Mouse (Mus musculus): ENCODE data around the gene Angel1. TPM values are rescaled to one million over a fixed set of nuclear protein-coding genes. Genes with fewer than 3 reads are reported as not detected.

Gene Angel1
- polyA plus RNA-seq (2015; fragmentation: Nextera tagmentation; extraction: Ambion mirVana) = 3.4 and 3.7 TPM in 2 replicates

DNA sequence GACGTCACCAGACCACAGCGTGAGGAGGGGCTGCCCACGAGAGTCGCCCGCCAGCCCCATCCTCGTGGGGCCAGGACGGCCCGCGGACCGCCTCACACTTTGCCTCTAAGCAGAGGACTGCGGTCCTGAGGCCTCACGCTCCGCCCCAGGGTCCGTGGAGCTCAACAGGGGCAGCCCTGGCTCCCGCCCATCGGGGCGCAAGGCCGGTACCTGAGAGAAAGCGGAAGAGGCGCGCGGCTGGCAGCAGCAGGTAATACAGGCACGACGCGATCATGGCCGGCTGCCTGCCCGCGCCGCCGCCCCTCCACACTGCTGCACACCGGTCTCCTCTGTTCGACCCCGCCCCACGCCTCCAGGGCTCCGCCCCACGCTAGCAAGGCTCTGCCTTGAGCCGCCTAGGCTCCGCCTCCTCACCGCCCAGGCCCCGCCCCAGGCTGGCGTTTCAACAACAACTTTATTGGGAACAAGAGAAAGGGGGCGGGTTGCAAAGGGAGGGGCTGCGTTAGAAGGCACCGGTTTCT, at the start of gene Angel1:
Gene Angel1, minus strand, starts transcription at position 341 of the 521 bp plus-strand sequence.
- DNase-seq (ENCODE audit: low spot score) = peak; percentile 97

DNA sequence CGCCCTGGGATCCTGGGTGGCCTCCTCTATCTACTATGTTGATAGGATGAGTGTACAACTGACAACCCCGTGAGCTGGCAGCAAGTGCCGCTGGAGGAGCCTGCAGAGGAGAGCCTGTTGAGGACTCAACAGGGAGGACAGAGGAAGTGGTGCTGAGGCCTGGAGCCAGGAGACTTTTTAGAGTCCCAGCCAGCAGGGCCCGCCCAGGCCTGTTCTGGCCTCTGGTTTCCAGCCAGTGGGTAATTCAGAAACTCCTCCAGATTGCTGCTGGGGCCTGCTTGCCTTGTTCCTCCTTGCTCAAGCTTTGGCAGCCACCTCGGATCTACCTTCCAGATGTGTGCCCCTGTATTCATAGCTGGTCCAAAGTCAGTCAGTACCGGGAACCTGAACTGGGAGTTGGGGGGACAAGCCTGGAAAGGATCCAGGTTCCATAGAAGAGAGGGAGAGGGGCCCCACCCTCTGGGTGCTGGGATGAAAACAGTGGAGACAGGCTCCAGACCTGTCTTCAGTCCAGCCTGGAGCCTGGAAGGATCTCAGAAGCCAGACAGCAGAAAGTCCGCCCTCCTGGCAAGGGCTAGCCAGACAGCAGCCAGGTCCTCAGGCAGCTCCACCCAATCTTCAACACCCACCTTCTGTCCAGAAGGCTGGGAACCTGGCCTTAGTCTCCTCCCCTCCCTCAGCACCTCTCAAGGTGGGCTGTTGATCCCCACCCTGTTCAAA, 49.5 kb upstream of the Angel1 start:
- no peak for DNase-seq (ENCODE audit: low spot score)

DNA sequence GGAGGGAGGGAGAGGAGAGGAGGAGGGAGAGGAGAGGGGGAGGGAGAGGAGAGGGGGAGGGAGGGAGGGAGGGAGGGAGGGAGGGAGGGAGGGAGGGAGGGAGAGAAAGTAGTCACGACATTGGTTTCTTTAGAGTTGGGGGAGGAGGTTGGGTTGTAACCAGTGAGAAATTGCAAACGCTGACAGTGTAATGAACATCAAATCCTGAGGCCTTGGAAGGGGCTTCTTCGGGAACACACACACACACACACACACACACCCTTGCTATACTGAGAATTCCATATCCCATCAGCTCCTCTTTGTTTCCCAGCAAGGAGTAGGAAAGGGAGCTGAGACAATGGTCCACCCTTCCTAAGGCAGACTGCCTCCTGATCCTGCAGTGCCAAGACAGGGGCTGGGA, 46.3 kb upstream of the Angel1 start:
- no peak for DNase-seq (ENCODE audit: low spot score)

DNA sequence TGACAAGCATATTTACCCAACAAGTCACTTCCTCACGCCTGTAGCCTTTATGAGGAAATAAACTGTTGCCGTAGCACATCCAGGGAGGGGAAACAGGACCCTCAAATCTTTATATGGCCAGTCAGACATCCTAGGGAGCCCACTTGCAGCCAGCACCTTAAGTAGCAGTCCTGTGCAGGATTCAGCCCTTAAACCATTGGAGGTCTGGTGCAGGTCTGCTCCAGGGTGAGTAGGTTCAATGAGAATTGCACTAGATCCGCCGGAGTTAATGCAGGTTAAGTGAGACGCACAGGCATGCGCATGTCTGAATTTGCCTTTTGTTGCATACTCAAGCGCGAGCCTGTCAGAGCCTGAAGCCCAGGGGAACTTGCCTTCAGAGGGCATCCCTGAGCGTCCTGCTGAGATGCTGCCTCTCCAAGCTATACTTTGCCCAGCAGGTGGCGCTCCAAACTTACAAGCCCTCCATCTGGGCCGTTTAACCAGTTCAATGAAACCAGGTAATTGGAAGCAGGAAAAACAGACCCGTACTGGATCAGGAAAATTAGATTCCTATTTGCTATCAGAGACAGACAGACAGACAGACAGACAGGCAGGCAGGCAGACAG, 45.7 kb upstream of the Angel1 start:
- peak; percentile 96 for DNase-seq (ENCODE audit: low spot score)

DNA sequence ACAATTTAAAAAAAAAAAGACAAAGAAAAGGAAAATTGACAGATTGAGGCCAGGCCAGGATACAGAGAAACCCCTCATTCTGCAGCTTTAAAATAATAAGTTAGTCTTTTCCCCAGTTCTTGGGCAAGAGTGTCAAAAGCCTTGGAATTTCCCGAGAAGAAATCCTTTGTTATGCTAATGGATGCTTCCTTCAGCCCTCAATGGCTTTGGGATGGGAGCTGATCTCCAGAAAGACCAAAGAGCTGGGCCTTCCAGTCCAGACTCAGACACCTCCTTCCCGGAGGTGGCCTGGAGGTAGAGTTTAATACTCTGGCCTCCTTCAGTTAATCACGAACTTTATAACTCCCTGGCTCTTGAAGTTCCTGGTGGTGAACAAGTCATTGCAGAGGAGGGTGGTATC, 44.7 kb upstream of the Angel1 start:
- DNase-seq (ENCODE audit: low spot score) = no peak

DNA sequence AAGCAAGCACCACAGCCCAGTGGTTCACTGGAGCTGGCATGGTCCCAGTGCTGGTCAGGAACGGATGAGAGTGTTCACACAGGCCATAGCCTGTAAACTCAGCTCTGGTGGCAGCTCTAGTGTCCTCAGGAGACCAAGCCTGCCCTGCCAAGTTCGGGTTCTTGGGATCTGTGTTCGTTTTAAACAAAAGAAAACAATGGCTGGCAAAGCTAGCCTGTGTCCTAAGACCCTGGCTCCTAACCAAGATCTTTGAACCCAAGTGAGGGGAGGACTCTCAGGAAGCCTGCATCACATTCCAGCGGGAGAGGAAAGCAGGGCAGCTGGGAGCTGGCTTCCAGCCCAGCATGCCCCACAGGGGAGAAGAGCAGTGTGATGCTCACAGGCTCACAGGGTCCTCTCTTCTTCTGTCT, 44.0 kb upstream of the Angel1 start:
- no peak for DNase-seq (ENCODE audit: low spot score)

DNA sequence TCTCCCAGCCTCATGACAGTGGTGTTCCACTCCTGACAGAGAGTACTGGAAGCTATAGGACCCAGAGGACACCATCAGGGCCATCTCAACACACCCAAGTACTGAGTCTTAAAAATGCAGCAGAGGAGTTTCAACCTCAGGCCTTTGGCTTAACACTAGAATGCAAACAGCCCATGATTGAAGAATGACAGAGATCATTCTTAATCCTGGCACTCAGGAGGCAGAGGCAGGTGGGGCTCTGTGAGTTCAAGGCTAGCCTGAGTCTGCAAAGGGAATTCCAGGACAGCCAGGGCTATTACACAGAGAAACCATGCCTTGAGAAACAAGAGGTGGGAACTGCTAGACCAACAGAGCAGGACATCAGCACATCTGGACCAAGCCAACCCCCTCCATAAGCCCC, 43.6 kb upstream of the Angel1 start:
- no peak for DNase-seq (ENCODE audit: low spot score)

DNA sequence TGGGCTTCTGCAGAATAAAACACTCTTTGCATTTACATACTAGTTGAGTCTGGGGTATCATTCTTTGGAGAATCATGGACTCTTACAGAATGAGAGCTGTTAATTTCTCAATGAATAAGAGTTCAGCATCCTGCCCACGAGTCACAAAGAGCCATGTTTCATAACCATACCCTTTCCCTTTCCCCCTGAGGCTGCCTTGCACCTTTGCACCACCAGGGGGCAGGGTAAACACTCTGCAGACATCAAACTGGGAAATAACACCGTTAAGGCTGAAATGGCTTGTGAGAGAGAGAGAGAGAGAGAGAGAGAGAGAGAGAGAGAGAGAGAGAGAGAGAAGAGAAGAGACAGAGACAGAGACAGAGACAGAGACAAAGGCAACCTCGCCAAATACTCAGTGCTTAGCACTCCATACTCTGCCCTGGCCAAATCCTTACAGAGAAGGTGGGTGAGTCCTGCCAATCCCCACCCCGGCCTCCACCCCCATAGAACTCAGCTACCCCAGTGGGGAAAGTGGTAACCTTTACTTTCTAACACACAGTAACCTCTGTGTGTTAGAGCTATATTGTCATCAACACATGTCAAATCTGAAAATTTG, 42.8 kb upstream of the Angel1 start:
- DNase-seq (ENCODE audit: low spot score) = peak; percentile 82

DNA sequence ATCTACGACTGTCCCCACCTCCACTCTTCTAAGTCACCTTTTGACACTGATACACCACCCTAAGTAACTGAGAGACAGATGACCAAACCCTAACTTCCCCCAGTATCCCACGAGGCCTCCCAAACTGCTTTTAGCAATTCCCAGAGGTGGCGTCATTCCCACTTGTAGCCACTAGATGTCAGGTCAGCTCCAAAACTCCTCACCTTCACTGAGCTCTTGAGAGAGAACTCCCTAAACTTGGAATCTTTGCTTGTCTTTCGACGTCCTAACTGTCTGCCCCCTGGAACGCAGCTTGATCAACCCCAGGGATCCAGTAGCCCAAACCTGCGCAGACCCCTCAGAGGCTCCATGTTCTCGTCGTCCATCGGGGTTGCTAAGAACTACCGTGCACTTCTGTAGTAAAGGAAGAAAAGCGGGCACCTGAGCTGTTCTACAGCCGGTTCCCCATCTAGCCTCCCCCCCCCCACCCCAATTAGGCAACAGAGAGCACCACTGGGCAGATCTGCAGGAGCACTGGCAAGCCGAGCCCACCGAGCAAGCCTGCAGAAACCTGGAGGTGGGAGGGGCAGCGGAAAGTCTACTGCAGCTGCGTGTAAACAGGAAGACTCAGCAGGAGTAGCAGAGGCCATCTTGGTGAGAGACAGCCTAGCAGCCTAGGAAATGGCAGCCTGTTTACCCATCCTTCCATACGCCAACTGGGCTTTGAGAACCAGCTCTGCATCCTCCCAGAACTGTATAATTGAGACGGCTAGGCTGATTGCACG, 41.8 kb upstream of the Angel1 start:
- peak; percentile 55 for DNase-seq (ENCODE audit: low spot score)

DNA sequence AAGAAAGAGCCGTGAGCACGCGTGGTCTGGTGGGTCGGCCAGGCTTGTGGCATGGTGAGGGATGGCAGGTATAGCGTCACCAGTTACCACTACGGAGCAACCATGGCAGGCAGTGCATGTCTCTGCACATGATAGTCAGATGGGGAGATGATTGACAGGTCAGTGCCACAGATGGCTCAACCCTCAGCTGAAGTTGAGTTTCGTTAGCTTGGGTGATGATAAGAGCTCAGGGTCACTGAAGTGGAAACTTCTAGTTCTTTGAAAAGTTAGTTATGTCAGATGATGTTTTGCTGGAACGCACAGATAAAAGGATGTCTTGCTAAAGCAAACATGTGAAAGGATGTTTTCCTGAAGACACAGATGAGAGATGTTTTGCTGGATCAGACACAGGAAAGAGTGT, 40.2 kb upstream of the Angel1 start:
- no peak for DNase-seq (ENCODE audit: low spot score)

DNA sequence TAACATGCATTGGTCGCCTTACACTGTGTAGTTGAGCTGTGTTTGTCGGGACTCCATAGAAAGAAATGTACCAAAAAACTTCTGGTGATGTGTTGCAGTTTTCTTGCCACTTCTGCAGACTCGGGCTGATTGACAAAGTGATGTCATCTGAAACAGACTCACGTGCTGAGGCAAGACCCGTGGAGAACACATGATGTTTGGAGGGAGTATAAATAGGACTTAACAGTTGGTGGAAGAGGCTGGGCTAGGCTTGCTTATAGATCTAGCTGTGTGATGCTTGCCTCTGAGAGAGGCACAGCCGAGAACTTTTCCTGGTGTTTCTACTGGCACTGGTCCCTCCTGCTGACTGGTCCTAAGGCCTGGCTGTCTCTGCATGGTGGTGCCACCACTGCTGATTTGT, 37.8 kb upstream of the Angel1 start:
- DNase-seq (ENCODE audit: low spot score) = no peak

DNA sequence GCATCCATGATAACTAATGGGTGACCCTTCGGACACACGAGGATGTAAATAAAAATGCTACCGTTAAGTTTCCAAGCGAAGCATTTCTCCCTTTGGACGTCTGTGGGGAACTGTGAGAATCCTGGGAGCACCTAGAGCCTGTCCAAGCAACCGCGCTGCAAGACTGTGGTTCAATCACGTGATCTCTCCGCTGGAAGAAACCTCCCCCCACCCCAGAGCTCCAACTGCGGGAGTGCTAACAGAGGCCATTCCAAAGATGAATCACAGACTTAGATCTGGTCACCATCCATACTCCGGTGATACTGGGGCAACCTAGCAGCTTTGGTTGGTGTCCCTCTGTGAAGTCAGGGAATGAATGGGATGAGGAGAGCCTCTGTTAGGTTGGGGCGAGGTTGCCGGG, 34.8 kb upstream of the Angel1 start:
- DNase-seq (ENCODE audit: low spot score) = no peak

DNA sequence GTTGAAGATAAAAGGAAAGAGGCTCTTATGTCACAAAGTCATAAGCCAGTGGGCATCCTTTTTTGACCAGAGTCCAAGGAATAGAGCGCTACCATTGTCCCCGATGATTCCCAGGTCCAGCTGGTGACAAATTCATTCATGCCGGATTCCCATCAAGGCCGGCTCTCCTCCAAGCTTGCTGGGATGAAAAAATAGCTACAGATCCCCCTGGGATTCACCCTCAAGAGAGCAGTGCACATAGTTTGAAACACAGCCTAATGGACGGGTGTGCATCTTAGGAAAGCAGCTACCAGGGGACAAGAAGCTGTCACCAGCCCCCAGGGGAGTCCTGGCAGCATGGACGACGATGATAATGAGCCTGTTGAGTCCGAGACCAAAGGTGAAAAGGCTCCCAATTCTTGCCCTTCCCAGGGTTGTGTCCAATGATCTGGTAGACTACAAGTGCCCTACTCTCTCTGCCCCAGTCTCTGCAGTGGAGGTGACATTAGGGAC, 8.1 kb upstream of the Angel1 start, which contains the start of gene Lrrc74a:
Gene Lrrc74a, plus strand, starts transcription at position 51 of the 492 bp plus-strand sequence.
- DNase-seq (ENCODE audit: low spot score) = no peak

DNA sequence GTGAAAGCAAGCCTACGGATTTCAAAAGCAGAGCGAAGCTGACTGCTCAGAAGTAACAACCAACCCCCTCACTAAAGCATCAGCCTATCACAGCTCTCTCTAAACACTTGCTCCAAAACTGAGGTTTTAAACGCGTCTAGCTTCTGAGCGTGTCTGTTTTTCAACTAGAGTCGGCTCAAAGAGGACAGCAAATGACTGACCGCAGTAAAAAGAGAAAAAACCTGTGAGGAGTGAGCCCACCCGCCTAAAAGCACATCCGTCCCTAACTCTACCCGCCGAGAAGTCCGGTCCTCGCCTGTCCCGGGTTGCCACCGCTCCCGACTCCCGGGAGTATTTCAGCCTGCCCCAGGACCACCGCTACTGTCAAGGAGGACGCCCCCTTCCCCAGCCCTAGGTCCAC, 554 bp downstream of the Angel1 start:
- peak; percentile 46 for DNase-seq (ENCODE audit: low spot score)

DNA sequence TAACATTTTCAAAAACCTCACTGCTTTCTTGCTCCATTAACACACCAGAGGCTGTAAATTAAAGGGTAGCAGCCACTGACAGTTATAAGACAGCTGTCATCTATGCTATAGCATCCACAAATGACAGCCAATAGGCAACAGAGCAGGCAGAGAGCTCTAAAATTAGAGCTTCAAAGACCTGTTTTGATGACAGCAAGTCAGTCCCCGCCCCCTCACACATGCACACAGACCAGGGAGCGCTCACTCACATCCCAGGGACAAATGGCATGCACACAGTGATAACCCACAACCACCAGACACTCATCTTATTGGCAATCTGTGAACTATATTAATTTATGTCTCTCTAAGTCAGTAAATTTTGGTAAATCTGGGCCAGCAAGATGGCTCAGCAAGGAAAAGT, 2.0 kb downstream of the Angel1 start:
- peak; percentile 19 for DNase-seq (ENCODE audit: low spot score)

DNA sequence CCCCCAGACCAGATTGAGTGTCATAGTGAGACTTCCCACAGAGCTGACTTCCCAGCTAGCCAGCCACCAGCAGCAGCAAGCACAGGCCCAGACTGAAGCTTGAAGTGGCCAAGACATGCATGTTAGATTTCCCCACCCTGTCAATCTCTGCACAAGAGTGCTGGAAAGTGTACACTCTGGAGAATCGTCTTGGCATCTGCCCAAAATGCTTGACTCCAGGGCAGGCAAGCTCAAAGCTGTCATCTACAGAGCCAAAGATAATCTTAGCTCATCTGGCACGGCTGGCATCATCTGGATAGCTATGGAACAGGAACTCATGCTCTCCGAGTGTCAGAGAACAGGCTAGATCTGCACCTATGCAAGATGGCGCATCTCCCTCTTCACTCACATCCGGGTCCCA, 4.8 kb downstream of the Angel1 start:
- no peak for DNase-seq (ENCODE audit: low spot score)

DNA sequence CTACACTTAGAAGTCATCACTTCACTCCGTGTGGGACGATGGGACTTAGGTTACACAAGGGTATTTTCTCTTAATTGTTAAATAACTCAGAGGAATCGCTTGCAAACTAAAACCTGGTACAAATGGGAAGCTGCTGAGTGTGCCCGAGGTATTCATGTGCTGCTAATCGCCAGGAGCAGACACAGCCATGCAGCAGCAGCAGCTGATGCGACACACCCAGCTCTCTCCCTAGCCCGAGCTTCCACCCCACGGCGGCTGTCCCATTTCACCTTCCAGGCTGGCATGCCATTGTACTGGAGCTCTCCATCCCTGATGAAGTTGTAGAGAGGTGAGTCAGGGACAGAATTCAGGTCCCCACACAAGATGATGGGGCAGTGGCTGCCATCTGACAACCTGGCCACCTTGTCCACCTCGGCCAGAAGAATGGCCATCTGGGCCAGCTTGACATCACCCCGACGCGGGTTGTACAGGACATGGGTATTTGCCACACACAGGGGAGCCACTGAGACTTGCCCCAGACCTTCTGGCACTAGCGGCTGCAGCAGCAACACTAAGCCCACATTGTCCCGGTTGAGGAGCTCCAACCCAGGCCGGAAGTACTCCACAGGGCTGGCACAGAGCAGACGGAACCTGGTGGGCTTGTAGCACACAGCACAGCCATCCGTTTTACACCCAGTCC, 6.2 kb downstream of the Angel1 start:
- DNase-seq (ENCODE audit: low spot score) = no peak

DNA sequence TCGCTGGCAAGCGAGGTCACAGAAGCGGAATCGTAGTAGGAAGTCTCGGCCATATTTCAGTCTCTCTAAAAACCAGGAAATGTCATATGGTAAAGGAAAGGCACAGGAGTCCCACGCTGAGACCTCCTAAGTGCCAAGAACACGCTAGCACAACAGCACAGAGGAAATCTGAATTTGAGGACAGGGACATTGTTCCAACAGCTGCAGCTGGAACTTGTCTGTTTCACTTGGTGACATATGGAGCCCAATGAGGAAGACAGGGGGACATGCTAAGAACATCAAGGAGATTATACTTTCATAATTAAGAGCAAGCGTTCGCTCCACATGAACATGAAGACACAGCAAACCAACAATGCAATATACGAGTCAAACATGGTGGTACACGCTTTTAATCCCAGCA, 9.3 kb downstream of the Angel1 start:
- DNase-seq (ENCODE audit: low spot score) = no peak

DNA sequence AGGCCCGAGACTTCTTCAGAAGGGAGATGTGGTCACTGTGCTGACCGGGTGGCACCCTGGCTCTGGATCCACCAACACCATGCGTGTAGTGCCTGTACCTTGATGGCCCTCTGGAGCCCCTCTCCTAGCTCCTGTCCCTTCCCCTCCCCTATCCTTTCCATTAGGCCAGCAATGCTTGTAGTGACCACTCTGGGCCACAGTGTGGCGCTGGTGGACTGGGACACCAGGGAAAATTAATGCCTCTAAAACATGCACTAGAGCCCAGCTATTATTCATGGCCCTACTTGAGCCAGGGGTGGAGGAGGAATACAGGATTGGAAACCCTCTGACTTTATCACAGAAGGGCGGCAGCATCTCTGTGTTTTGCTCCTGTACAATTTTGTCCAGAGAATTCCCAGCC, 10.9 kb downstream of the Angel1 start:
- DNase-seq (ENCODE audit: low spot score) = peak; percentile 63

DNA sequence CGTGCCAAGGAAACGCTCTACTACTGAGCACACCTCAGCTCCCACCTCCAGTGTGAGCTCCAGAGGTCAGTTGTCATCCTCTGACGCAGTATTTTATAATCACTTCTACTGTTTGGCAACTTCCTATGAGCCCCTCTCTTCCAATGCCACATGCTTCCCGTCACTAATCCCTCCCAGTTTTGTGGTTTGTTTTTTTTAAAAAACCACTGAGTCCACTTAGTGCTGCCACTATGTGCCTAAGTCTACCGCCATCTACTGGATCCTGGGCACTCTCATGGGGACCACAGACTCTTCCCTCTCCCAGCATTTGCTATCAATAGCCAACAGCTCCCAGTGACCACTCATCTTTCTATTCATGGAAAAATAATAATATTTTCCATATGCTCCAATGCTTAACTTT, 12.2 kb downstream of the Angel1 start:
- DNase-seq (ENCODE audit: low spot score) = no peak

DNA sequence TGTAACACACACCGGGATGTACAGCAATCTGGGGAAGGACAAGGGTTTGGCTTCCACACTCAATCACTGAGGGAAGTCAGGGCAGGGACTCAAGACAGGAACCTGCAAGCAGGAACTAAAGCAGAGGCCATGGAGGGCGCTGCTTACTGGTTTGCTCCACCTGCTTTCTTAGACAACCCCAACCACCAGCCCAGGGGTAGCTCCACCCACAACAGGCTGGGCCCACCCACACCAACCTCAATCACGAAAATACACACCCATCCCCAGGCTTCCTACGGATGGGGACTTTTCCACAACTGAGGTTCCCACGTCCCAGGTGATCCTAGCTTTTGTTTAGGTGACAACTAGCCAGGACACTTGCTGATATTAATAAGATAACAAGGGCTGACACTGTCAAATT, 20.4 kb downstream of the Angel1 start:
- no peak for DNase-seq (ENCODE audit: low spot score)
